ENCODE assay signal across 7 mouse cellular contexts in the genomic region with DNA sequence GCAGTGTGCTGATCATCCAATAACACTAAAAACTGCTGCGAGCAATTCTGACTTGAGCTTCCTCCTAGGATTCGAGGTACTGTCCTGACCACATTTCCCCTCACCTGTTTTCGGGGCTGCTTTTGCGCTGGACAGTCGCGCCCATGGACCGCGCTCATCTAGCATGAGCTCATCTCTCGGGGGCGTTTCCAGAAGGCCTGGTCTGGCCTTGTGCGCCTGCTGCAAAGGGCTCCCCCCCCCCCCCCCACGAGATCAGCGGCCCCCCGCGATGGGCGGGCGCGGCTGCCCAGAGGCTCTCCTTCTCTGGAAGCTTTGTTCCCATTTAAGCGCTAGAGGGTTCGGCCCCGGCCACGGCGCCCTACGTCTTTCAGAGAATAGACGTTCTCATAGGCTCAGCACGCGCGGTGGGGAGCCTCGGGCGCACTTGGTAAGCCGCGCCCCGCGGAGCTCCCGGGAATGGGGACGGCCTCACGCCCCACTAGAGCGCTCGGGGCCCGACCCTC. TPM values are rescaled to one million over a fixed set of nuclear protein-coding genes. Genes with fewer than 3 reads are reported as not detected.
DNase-seq lines count a peak whose midpoint lies in the region; ATAC-seq and TF ChIP-seq lines count a peak whose summit lies in the region.

No protein-coding gene starts in this region.

- peak overlapping the region; percentile 80 for H3K4me2 ChIP-seq in lung, embryonic 14.5 days
- peak overlapping the region; percentile 74 for H3K4me2 ChIP-seq in forebrain, embryonic 13.5 days
- H3K4me2 ChIP-seq in liver, postnatal 0 days (ENCODE audit: low read depth, low read length) = peak overlapping the region; percentile 96

- TF ChIP-seq EP300 in liver, postnatal 0 days (IDR thresholded peaks at IDR 0.05; ENCODE audit: low read depth) = no peak

- H3K9me3 ChIP-seq in lung, embryonic 14.5 days (ENCODE audit: low read depth, low read length) = no peaks in the 10 kb centered on the region
- H3K9me3 ChIP-seq in forebrain, embryonic 13.5 days (replicated peaks) = no peaks in the 10 kb centered on the region
- no peaks in the 10 kb centered on the region for H3K9me3 ChIP-seq in liver, postnatal 0 days (ENCODE audit: low read length)

- no peaks in the 10 kb centered on the region for H3K36me3 ChIP-seq in lung, embryonic 14.5 days (ENCODE audit: insufficient read depth)
- H3K36me3 ChIP-seq in forebrain, embryonic 13.5 days (ENCODE audit: poor library complexity, severe bottlenecking) = no peaks in the 10 kb centered on the region
- no peaks in the 10 kb centered on the region for H3K36me3 ChIP-seq in liver, postnatal 0 days (replicated peaks; ENCODE audit: insufficient read depth, low read length)

- no peak for TF ChIP-seq CTCF in lung, embryonic 14.5 days (IDR thresholded peaks at IDR 0.05; ENCODE audit: low read depth)
- no peak for TF ChIP-seq CTCF in bone marrow, adult 2 months (IDR thresholded peaks at IDR 0.05; ENCODE audit: control insufficient read depth, insufficient read depth, low read length)
- no peak for TF ChIP-seq CTCF in liver, postnatal 0 days (IDR thresholded peaks at IDR 0.05; ENCODE audit: low read depth)

- H3K27ac ChIP-seq in lung, embryonic 14.5 days (ENCODE audit: low read depth) = peak overlapping the region; percentile 100
- peak overlapping the region; percentile 86 for H3K27ac ChIP-seq in bone marrow, adult 2 months (ENCODE audit: control insufficient read depth, insufficient read depth, low read depth, low read length, poor library complexity)
- H3K27ac ChIP-seq in forebrain, embryonic 13.5 days = peak overlapping the region; percentile 100
- peak overlapping the region; percentile 100 for H3K27ac ChIP-seq in liver, postnatal 0 days (ENCODE audit: low read depth)

- peak overlapping the region; percentile 96 for H3K4me3 ChIP-seq in lung, embryonic 14.5 days (ENCODE audit: low read depth, low read length)
- peak overlapping the region; percentile 78 for H3K4me3 ChIP-seq in bone marrow, adult 2 months (replicated peaks; ENCODE audit: control insufficient read depth, low read depth, low read length)
- peak overlapping the region; percentile 95 for H3K4me3 ChIP-seq in forebrain, embryonic 13.5 days
- peak overlapping the region; percentile 90 for H3K4me3 ChIP-seq in liver, postnatal 0 days (ENCODE audit: low read depth, low read length)

- peak; percentile 28 for ATAC-seq in lung, embryonic 14.5 days (ENCODE audit: insufficient read depth)
- ATAC-seq in forebrain, embryonic 13.5 days = no peak
- ATAC-seq in liver, postnatal 0 days = peak; percentile 40

- WGBS in lung, embryonic 14.5 days = under 1% methylated on average over 40 of the region's 40 CpGs
- under 1% methylated on average over 39 of the region's 40 CpGs for WGBS in bone marrow, adult 2 months
- 1% methylated on average over 40 of the region's 40 CpGs for WGBS in forebrain, embryonic 13.5 days
- 3% methylated on average over 34 of the region's 40 CpGs for WGBS in liver, postnatal 0 days (ENCODE audit: insufficient replicate concordance)

- intact Hi-C loops in left cerebral cortex, postnatal 36 days (cut with DNase I) = loop anchor here (2.0 to 5.0 kb wide), 3 partner anchors 46 to 219 kb away; partner anchors contain the start of gene Lrrc58

- H3K27me3 ChIP-seq in lung, embryonic 14.5 days (ENCODE audit: insufficient read depth, low read length) = no peaks in the 10 kb centered on the region
- H3K27me3 ChIP-seq in forebrain, embryonic 13.5 days = no peaks in the 10 kb centered on the region
- no peaks in the 10 kb centered on the region for H3K27me3 ChIP-seq in liver, postnatal 0 days (ENCODE audit: insufficient read depth, low read length)

- peak; percentile 89 for DNase-seq in lung, embryonic 14.5 days
- no peak for DNase-seq in lung, postnatal 4 days
- no peak for DNase-seq in liver, postnatal 0 days
- no peak for DNase-seq in adrenal gland, adult 18-20 months (ENCODE audit: low spot score in 2 of 2)
- DNase-seq in left cerebral cortex, postnatal 36 days (ENCODE audit: low spot score in 2 of 2) = no peak

- peaks cover 3% of the 10 kb centered on the region; the same call in 1 of the 2 replicates for H3K4me1 ChIP-seq in lung, embryonic 14.5 days (ENCODE audit: insufficient read depth)
- H3K4me1 ChIP-seq in bone marrow, adult 2 months (ENCODE audit: control insufficient read depth, insufficient read depth, low read length) = peaks cover 2% of the 10 kb centered on the region; the same call in 1 of the 2 replicates
- H3K4me1 ChIP-seq in forebrain, embryonic 13.5 days = peaks cover 16% of the 10 kb centered on the region
- H3K4me1 ChIP-seq in liver, postnatal 0 days (ENCODE audit: insufficient read depth) = peaks cover 13% of the 10 kb centered on the region

- TF ChIP-seq POLR2A in bone marrow, adult 2 months (IDR thresholded peaks at IDR 0.05; ENCODE audit: borderline replicate concordance, control insufficient read depth, low read depth, low read length) = no peak

- peak overlapping the region; percentile 92 for H3K9ac ChIP-seq in lung, embryonic 14.5 days
- H3K9ac ChIP-seq in forebrain, embryonic 13.5 days = peak overlapping the region; percentile 94
- peak overlapping the region; percentile 75 for H3K9ac ChIP-seq in liver, postnatal 0 days (replicated peaks)

RNA-seq across cellular contexts. Expression of gene Gsk3b, which starts 0.6 kb away (rescaled TPM):
- 62.6 and 63.0 TPM in 2 replicates for polyA plus RNA-seq in lung, embryonic 14.5 days (2014; fragmentation: Nextera tagmentation; extraction: Ambion mirVana)
- 9.6 and 10.2 TPM in 2 replicates for polyA plus RNA-seq in bone marrow, adult 2 months (2011; ENCODE audit: insufficient read depth, insufficient read length, low replicate concordance, missing spikeins)
- 140 and 143 TPM in 2 replicates for polyA plus RNA-seq in forebrain, embryonic 13.5 days (2015; fragmentation: Nextera tagmentation; extraction: Ambion mirVana)
- polyA plus RNA-seq in liver, postnatal 0 days (2015; fragmentation: Nextera tagmentation; extraction: Ambion mirVana) = 9.9 and 10.8 TPM in 2 replicates
- 10 to 100 TPM; 57.1 to 70.4 TPM for total RNA-seq in adrenal gland, adult 18-20 months (2021)
- 100 to 1,000 TPM; 173 to 187 TPM for total RNA-seq in left cerebral cortex, postnatal 36 days (2021)
